Mouse (Mus musculus): ENCODE measurements around the gene Olfr362. TPM values are rescaled to one million over a fixed set of nuclear protein-coding genes. Genes with fewer than 3 reads are reported as not detected.
"Not testable (repeated sequence)": the region's sequence is repeated elsewhere in the genome, so short reads cannot be mapped to it uniquely, and the experiment has no call there.

The Olfr362 gene
- polyA plus RNA-seq (2015; fragmentation: Nextera tagmentation; extraction: Ambion mirVana): not detected in 2 replicates

DNA sequence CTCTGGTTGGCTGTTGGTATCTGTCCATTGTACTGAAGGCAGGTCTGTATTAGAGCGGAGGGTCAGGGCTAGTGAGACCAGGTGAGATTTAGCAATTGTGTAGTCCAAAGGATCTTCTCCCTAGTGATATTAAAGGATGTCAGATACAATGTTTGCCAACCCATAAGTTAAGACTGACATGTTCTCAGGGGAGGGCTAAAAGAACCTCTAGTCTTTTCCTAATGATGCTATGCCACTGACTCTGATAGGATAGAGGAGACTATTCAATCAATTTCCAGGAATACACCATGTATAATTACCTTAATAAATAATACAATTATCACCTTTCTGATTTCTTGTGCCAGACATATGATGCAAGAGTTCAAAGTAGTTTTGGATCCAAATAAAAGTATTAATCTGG, at the start of gene Olfr362:
Gene Olfr362, minus strand, starts transcription at position 101 of the 400 bp plus-strand sequence.
- no peak for ATAC-seq
- Histone ChIP-seq H3K36me3 (ENCODE audit: control insufficient read depth, insufficient read depth) (no peaks in the 10 kb centered on the region), H3K27me3 (replicated peaks; ENCODE audit: control insufficient read depth, insufficient read depth, low read length) (no peaks in the 10 kb centered on the region), H3K4me2 (ENCODE audit: low read length) (no peak within 1 kb of the TSS), H3K9ac (replicated peaks; ENCODE audit: low read depth, low read length) (no peak within 1 kb of the TSS), H3K4me3 (replicated peaks; ENCODE audit: low read length) (no peak within 1 kb of the TSS), H3K4me1 (replicated peaks; ENCODE audit: control insufficient read depth, insufficient read depth, low read length) (no peaks in the 10 kb centered on the region), H3K9me3 (ENCODE audit: control insufficient read depth, low read length) (peaks cover 2% of the 10 kb centered on the region; the same call in 1 of the 2 replicates), H3K27ac (ENCODE audit: low read length) (no peak within 1 kb of the TSS)
- 95% methylated on average over 1 of the region's 1 CpGs for WGBS

GRCm38 (mm10) chr2:37139022-37139421, 21.3 kb upstream of the Olfr362 start, which contains the start of gene Olfr364-ps1:
Olfr364-ps1 (plus strand) TSS chr2:37139322.
- Histone ChIP-seq H3K36me3 (ENCODE audit: control insufficient read depth, insufficient read depth) (no peaks in the 10 kb centered on the region), H3K27ac (ENCODE audit: low read length) (no peak within 1 kb of the TSS), H3K4me1 (replicated peaks; ENCODE audit: control insufficient read depth, insufficient read depth, low read length) (no peaks in the 10 kb centered on the region), H3K9me3 (ENCODE audit: control insufficient read depth, low read length) (0 out of 2 replicates have a peak, but pooled peaks cover 4% of the 10 kb centered on the region), H3K4me2 (ENCODE audit: low read length) (no peak within 1 kb of the TSS), H3K4me3 (replicated peaks; ENCODE audit: low read length) (no peak within 1 kb of the TSS), H3K9ac (replicated peaks; ENCODE audit: low read depth, low read length) (no peak within 1 kb of the TSS), H3K27me3 (replicated peaks; ENCODE audit: control insufficient read depth, insufficient read depth, low read length) (no peaks in the 10 kb centered on the region)
- ATAC-seq: no peak
- 79% methylated on average over 3 of the region's 3 CpGs for WGBS

GRCm38 (mm10) chr2:37089190-37089589, 28.5 kb downstream of the Olfr362 start, which contains the start of gene Olfr361:
Olfr361 (minus strand) TSS chr2:37089290.
- H3K4me3 ChIP-seq (replicated peaks; ENCODE audit: low read length); ATAC-seq; H3K9me3 ChIP-seq (ENCODE audit: control insufficient read depth, low read length); H3K27ac ChIP-seq (ENCODE audit: low read length); H3K9ac ChIP-seq (replicated peaks; ENCODE audit: low read depth, low read length); H3K4me2 ChIP-seq (ENCODE audit: low read length); H3K36me3 ChIP-seq (ENCODE audit: control insufficient read depth, insufficient read depth); H3K27me3 ChIP-seq (replicated peaks; ENCODE audit: control insufficient read depth, insufficient read depth, low read length); H3K4me1 ChIP-seq (replicated peaks; ENCODE audit: control insufficient read depth, insufficient read depth, low read length): not testable (repeated sequence)
- 33% methylated on average over 1 of the region's 1 CpGs for WGBS

DNA sequence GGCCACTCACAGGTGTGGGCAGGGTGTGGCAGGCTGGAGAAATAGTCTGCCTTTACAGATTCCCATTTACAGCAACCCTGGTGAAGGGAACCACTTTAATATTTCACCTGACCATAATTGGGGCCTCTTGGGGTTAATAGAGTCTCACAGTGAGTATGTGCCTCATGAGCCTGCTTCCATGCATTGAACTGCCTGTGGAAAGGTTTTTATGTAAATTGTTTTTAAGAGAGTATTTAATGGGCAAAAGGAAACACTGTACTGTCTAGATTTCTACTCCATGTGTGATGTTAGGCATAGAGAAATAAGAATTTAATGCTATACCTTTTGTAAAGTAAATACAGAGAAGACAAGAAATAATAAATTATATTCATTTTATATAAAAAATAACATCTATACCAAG, 52.3 kb downstream of the Olfr362 start, which contains the start of gene Olfr360:
Gene Olfr360, plus strand, starts transcription at position 301 of the 400 bp plus-strand sequence.
- Histone ChIP-seq H3K4me3 (replicated peaks; ENCODE audit: low read length) (no peak within 1 kb of the TSS), H3K4me1 (replicated peaks; ENCODE audit: control insufficient read depth, insufficient read depth, low read length) (no peaks in the 10 kb centered on the region), H3K9me3 (ENCODE audit: control insufficient read depth, low read length) (peaks cover 2% of the 10 kb centered on the region; the same call in 1 of the 2 replicates), H3K4me2 (ENCODE audit: low read length) (no peak within 1 kb of the TSS), H3K27me3 (replicated peaks; ENCODE audit: control insufficient read depth, insufficient read depth, low read length) (no peaks in the 10 kb centered on the region), H3K36me3 (ENCODE audit: control insufficient read depth, insufficient read depth) (no peaks in the 10 kb centered on the region), H3K9ac (replicated peaks; ENCODE audit: low read depth, low read length) (no peak within 1 kb of the TSS), H3K27ac (ENCODE audit: low read length) (no peak within 1 kb of the TSS)
- ATAC-seq: no peak

Other genes with a start within 250 kb of the Olfr362 start
- not detected in 2 replicates for gene Olfr352, start 249.4 kb downstream of the Olfr362 start, polyA plus RNA-seq (2015; fragmentation: Nextera tagmentation; extraction: Ambion mirVana)
- gene Olfr353, start 225.0 kb downstream of the Olfr362 start, polyA plus RNA-seq (2015; fragmentation: Nextera tagmentation; extraction: Ambion mirVana): not detected in 2 replicates
- gene Olfr354, start 212.2 kb downstream of the Olfr362 start, polyA plus RNA-seq (2015; fragmentation: Nextera tagmentation; extraction: Ambion mirVana): not detected in 2 replicates
- gene Olfr355, start 189.0 kb downstream of the Olfr362 start, polyA plus RNA-seq (2015; fragmentation: Nextera tagmentation; extraction: Ambion mirVana): not detected in 2 replicates
- not detected in 2 replicates for gene Olfr356, start 180.8 kb downstream of the Olfr362 start, polyA plus RNA-seq (2015; fragmentation: Nextera tagmentation; extraction: Ambion mirVana)
- not detected in 2 replicates for gene Olfr357, start 124.1 kb downstream of the Olfr362 start, polyA plus RNA-seq (2015; fragmentation: Nextera tagmentation; extraction: Ambion mirVana)
- not detected in 2 replicates for gene Olfr358, start 108.6 kb downstream of the Olfr362 start, polyA plus RNA-seq (2015; fragmentation: Nextera tagmentation; extraction: Ambion mirVana)
- not detected in 2 replicates for gene Olfr360, start 52.2 kb downstream of the Olfr362 start, polyA plus RNA-seq (2015; fragmentation: Nextera tagmentation; extraction: Ambion mirVana)
- not detected in 2 replicates for gene Olfr361, start 28.6 kb downstream of the Olfr362 start, polyA plus RNA-seq (2015; fragmentation: Nextera tagmentation; extraction: Ambion mirVana)
- gene Olfr364-ps1, start 21.4 kb upstream of the Olfr362 start, polyA plus RNA-seq (2015; fragmentation: Nextera tagmentation; extraction: Ambion mirVana): not detected in 2 replicates
- gene Olfr365, start 70.3 kb upstream of the Olfr362 start, polyA plus RNA-seq (2015; fragmentation: Nextera tagmentation; extraction: Ambion mirVana): not detected in 2 replicates
- gene Olfr366, start 93.7 kb upstream of the Olfr362 start, polyA plus RNA-seq (2015; fragmentation: Nextera tagmentation; extraction: Ambion mirVana): not detected in 2 replicates
- gene Olfr368, start 208.6 kb upstream of the Olfr362 start, polyA plus RNA-seq (2015; fragmentation: Nextera tagmentation; extraction: Ambion mirVana): not detected in 2 replicates
- gene Pdcl, start 241.4 kb upstream of the Olfr362 start, polyA plus RNA-seq (2015; fragmentation: Nextera tagmentation; extraction: Ambion mirVana): 66.4 and 88.3 TPM in 2 replicates

All from forebrain, embryonic 16.5 days (tissue).